9 mouse cellular contexts compared by ENCODE assay signal in genomic region chr3:127123376-127123775, GRCm38 (mm10).
DNase-seq lines count a peak whose midpoint lies in the region; ATAC-seq lines count a peak whose summit lies in the region.
"Had no signal": no experiment of that assay in that cellular context is flagged by ENCODE, and none has a peak within 500 bp of the region (broad histone marks: within the 10 kb centered on the region; RNA-seq: fewer than 3 reads in every experiment).

No protein-coding gene starts in this region.

- DNase-seq in adipocyte (ENCODE audit: low spot score) = peak; percentile 82
- peak; percentile 14 to 28 for DNase-seq in heart, postnatal 36 days
- DNase-seq in right cerebral cortex, postnatal 25 days = no peak
- no peak for DNase-seq in urinary bladder, postnatal 25 days (ENCODE audit: low spot score)

- peak overlapping the region; percentile 27; the same call in 1 of the 2 replicates for H3K27ac ChIP-seq in limb, embryonic 15.5 days
- no peak overlapping the region for H3K27ac ChIP-seq in forebrain, embryonic 16.5 days (ENCODE audit: low read length)
- H3K27ac ChIP-seq: hindbrain, embryonic 15.5 days had no signal

- H3K9me3 ChIP-seq in limb, embryonic 15.5 days = no peaks in the 10 kb centered on the region
- no peaks in the 10 kb centered on the region for H3K9me3 ChIP-seq in forebrain, embryonic 16.5 days (ENCODE audit: control insufficient read depth, low read length)
- H3K9me3 ChIP-seq: hindbrain, embryonic 15.5 days had no signal

- H3K4me3 ChIP-seq in limb, embryonic 15.5 days = no peak overlapping the region
- no peak overlapping the region for H3K4me3 ChIP-seq in forebrain, embryonic 16.5 days (replicated peaks; ENCODE audit: low read length)
- H3K4me3 ChIP-seq: hindbrain, embryonic 15.5 days had no signal

- intact Hi-C loops in heart, postnatal 36 days (cut with DNase I) = no loop called here

- no peaks in the 10 kb centered on the region for H3K27me3 ChIP-seq in limb, embryonic 15.5 days
- H3K27me3 ChIP-seq in forebrain, embryonic 16.5 days (replicated peaks; ENCODE audit: control insufficient read depth, insufficient read depth, low read length) = no peaks in the 10 kb centered on the region
- H3K27me3 ChIP-seq: hindbrain, embryonic 15.5 days had no signal

- no peak overlapping the region for H3K9ac ChIP-seq in limb, embryonic 15.5 days
- no peak overlapping the region for H3K9ac ChIP-seq in forebrain, embryonic 16.5 days (replicated peaks; ENCODE audit: low read depth, low read length)
- H3K9ac ChIP-seq: hindbrain, embryonic 15.5 days had no signal

- H3K4me2 ChIP-seq in limb, embryonic 15.5 days = 0 out of 2 replicates have a peak overlapping the region, but pooled peaks have one; percentile 7
- no peak overlapping the region for H3K4me2 ChIP-seq in forebrain, embryonic 16.5 days (ENCODE audit: low read length)
- H3K4me2 ChIP-seq: hindbrain, embryonic 15.5 days had no signal

- H3K4me1 ChIP-seq in limb, embryonic 15.5 days = peaks cover 18% of the 10 kb centered on the region
- peaks cover 10% of the 10 kb centered on the region for H3K4me1 ChIP-seq in forebrain, embryonic 16.5 days (replicated peaks; ENCODE audit: control insufficient read depth, insufficient read depth, low read length)

- WGBS in limb, embryonic 15.5 days = 12% methylated on average over 8 of the region's 8 CpGs
- 70% methylated on average over 8 of the region's 8 CpGs for WGBS in forebrain, embryonic 16.5 days

- H3K36me3 ChIP-seq in limb, embryonic 15.5 days = no peaks in the 10 kb centered on the region
- no peaks in the 10 kb centered on the region for H3K36me3 ChIP-seq in forebrain, embryonic 16.5 days (ENCODE audit: control insufficient read depth, insufficient read depth)
- H3K36me3 ChIP-seq: hindbrain, embryonic 15.5 days had no signal

- ATAC-seq in common myeloid progenitor, adult 5-6 weeks (replicated peaks; ENCODE audit: low read depth, poor library complexity, severe bottlenecking) = peak; percentile 50
- no peak for ATAC-seq in limb, embryonic 15.5 days (ENCODE audit: insufficient number of reproducible peaks, low FRiP score, low TSS enrichment, low read depth)
- no peak for ATAC-seq in erythroid progenitor cell, adult 5-6 weeks (replicated peaks; ENCODE audit: low FRiP score, poor library complexity, severe bottlenecking)
- ATAC-seq in forebrain, embryonic 16.5 days = no peak

Comparison
In these comparisons a context has a peak if more than half of its experiments do, and no peak if none do; other contexts are left out.
1. DNase-seq: peak in adipocyte (single experiment) and heart, postnatal 36 days (2 of 2); none in right cerebral cortex, postnatal 25 days (single experiment) and urinary bladder, postnatal 25 days (single experiment).